Mouse (Mus musculus) splenic B cell, adult 2 months (primary cell): ENCODE measurements around the gene Limch1.

Experiments used
- DNase-seq: peaks from one replicate; pipeline ENCODE4 v3.0.0-alpha.2; 2011; ENCODE audit warnings: low read depth, low spot score
- H3K27me3 ChIP-seq: 2 replicates; pipeline ENCODE4 v1.6.1; 2012; ENCODE audit warnings: mild to moderate bottlenecking, low read length, moderate library complexity, mixed read lengths; ENCODE audit not compliant: control insufficient read depth, poor library complexity, insufficient read depth, severe bottlenecking
- H3K36me3 ChIP-seq: 2 replicates; pipeline ENCODE4 v1.6.1; 2012; ENCODE audit warnings: mild to moderate bottlenecking, low read length, moderate library complexity, mixed read lengths; ENCODE audit not compliant: control insufficient read depth, poor library complexity, insufficient read depth, severe bottlenecking

The Limch1 gene

DNA sequence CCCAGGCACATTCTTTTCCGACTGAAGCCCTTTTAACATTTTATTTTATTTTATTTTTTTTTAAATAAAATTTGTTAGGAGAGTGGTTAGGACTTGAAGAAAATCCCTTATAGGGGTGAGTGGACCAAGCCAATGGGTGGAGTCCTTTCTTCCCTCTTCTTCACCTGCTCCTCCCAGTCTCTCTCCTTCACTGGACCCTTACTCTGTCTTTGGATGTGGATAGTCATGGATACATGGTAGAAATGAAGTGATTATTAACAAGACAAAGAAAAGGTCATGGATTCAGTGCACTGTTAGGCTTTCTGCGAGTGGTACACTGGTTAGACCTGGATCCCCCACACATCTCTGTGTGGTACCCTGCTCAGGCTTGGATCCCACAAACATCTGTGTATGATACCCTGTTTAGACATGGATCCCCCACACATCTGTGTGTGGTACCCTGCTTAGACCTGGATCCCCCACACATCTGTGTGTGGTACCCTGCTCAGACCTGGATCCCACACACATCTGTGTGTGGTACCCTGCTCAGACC is 12.1 kb downstream of the Limch1 start:
- H3K36me3 ChIP-seq = no peaks in the 10 kb centered on the region
- DNase-seq = no peak
- H3K27me3 ChIP-seq = no peaks in the 10 kb centered on the region

GRCm38 (mm10) chr5:66759354-66759753 is 13.7 kb downstream of the Limch1 start:
- H3K27me3 ChIP-seq = no peaks in the 10 kb centered on the region
- no peaks in the 10 kb centered on the region for H3K36me3 ChIP-seq

GRCm38 (mm10) chr5:66760747-66761146 is 15.1 kb downstream of the Limch1 start:
- Histone ChIP-seq H3K27me3 (no peaks in the 10 kb centered on the region), H3K36me3 (no peaks in the 10 kb centered on the region)
- no peak for DNase-seq

More at GRCm38 (mm10) chr5:66759354-66759753, 13.7 kb downstream of the Limch1 start:
- no peak for DNase-seq

DNA sequence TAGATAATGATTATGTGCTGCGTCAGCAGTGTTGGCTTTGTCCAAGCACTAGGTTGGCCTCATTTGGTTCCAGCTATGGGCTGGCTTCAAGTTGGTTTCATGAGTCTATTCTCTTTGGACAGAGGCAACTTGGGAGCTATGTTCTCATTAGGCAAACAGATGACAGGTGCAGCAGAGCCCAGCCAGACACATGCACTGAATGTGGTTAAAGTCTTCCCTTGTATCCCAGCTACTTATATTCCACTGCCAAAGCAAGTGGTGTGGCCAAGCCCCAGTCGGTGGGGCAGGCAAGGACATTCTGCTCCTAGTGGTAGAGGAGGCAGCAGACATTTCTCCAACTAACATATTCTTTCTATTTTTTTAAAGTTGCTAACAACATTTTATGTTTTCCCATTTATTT is 16.4 kb downstream of the Limch1 start:
- no peak for DNase-seq
- Histone ChIP-seq H3K36me3 (no peaks in the 10 kb centered on the region), H3K27me3 (no peaks in the 10 kb centered on the region)

DNA sequence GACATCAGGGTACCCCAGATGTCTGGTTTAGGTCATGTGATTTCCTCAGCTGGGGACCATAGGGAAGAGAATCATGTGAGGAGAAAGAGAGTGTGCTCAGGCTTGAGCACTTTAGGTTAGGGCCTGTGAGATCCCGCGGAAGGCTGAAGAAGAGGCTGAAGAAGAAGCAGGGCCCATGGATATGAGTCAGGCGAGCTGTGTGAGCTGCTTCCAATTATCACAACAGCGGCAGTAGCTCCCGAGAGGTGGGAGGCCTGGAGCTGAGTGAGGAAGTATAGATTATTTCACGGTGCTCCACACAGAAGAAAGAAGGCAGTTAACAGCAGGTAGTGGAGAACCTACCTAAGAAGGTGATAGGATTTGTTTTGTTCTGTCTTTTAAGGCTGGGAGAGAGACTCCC is 18.5 kb downstream of the Limch1 start:
- no peaks in the 10 kb centered on the region for H3K27me3 ChIP-seq
- no peaks in the 10 kb centered on the region for H3K36me3 ChIP-seq
- DNase-seq = no peak

DNA sequence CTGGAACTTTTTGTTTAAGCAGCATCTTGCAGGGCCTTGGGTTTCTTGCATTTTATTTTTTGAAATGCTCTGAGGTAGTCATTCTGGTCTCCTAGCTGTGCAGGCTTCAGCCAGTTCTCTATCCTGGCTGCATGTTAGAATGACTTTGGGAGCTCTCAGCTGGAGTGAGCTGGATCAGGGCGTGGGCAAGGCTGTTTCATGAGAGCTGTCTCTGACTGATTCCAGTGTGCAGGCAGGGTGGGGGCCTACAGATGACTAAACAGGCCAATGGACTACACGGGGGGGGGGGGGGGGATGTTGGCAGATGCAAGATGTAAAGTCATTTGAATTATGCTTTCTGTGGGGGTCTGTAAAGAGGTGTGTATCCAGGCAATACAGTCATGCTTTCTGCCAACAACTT is 20.3 kb downstream of the Limch1 start:
- Histone ChIP-seq H3K36me3 (no peaks in the 10 kb centered on the region), H3K27me3 (no peaks in the 10 kb centered on the region)
- no peak for DNase-seq

DNA sequence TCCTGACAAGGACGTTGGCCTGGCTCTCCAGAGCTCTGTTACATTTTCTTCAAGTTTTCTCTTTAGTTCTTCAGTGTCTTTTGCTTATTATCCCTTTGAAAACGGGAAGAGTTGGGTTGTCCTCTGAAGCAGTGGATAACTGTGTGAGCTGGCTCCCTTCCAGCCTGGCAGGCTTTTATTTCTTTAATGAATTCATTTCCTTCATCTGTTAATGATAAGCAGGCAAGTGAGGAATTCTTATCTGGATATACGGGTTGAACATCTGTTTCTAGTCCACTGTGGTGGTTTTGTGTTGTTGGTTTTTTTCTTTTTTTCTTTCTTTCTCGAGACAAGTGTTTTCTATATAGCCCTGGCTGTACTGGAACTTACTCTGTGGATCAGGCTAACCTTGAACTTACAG is 22.4 kb downstream of the Limch1 start:
- Histone ChIP-seq H3K27me3 (no peaks in the 10 kb centered on the region), H3K36me3 (no peaks in the 10 kb centered on the region)
- DNase-seq = no peak

DNA sequence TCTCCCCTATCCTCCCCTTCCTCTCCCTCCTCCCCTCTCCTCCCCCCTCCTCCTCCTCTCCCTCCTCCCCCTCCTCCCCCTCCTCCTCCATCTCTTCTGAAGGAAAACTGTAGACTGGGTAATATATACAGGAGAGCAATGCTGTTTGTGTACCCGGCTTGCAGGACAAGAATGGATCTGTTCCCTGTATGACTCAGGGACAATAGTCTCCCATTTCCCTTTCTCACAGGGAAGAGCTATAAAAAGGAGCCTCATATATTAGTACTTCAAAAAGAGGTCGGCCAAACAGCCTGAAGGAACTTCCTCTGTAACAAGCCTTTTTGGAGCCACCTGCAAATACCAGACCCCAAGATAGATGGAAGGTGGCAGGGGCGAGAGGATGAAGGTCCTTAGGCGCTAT is 23.4 kb downstream of the Limch1 start:
- Histone ChIP-seq H3K27me3 (no peaks in the 10 kb centered on the region), H3K36me3 (no peaks in the 10 kb centered on the region)
- no peak for DNase-seq

GRCm38 (mm10) chr5:66769558-66769957 is 23.9 kb downstream of the Limch1 start:
- DNase-seq = no peak
- Histone ChIP-seq H3K27me3 (no peaks in the 10 kb centered on the region), H3K36me3 (no peaks in the 10 kb centered on the region)

DNA sequence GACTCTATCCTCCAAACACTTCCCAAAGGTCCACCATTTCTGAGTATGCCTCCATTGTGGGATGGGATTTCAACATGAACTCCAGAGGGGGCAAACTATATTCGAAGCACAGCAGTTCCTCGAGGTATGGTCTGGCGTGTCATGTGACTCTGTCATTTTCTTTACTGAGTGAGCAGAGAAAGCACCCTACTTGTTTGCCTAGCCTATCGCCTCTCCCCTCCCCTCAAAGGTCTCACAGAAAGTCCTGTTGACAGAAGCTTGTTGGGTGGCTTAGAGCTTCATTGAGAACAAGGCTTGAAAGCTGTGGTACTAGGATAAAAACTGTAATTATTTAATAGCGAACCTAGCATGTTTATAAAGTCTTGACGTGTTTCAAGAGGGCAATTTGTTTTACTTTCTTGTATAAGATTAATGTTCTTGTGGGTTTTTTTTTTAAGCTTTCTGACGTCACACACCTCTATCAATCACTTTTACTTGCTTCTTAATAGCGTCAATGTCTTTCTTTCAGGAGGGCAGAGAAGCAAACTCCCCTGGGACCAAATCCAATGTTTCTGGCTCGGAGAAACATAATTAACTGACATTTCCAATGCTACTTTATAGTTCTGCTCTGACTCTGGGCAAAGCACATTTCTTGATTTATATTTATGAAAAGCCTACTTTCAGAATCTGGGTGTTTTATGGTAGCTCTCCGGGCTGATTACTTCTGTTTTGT is 32.5 kb downstream of the Limch1 start:
- H3K36me3 ChIP-seq = no peaks in the 10 kb centered on the region
- DNase-seq = no peak
- no peaks in the 10 kb centered on the region for H3K27me3 ChIP-seq

DNA sequence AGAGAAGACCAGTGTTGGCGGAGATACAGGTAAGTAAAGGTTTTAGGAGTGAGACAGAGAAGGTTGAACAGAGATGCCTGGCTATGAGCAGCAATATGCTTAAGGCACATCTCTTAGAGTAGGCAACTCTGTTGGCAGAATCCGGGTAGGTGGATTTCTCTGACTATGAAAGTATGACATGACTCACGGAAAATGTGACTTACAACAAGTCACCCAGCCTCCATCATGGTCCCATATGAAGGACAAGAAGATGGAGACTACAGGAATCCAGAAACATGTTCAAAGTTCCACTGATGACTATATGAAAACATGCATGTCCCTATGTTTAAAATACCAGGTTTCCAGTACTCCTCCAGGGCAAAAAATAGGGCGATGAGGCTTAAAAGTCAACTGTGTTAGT is 34.7 kb downstream of the Limch1 start:
- Histone ChIP-seq H3K27me3 (no peaks in the 10 kb centered on the region), H3K36me3 (no peaks in the 10 kb centered on the region)
- no peak for DNase-seq

DNA sequence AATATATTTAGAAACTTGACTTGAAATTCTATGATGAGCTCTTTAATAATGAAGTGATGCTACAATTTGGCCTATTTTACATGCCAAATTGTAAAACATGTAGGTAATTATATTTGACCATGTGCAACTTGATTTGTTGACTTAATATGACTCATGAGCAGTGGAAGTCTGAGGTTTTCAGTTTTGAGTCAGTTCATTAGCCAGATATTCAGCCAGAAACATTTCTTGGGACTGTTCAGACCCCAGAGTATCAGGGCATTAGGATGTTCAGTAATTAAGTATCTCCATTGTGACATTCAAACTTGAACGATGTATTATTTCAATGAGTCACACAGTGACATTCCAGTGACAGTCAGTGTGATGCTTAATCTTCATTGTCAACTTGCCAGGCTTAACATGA is 35.9 kb downstream of the Limch1 start:
- no peaks in the 10 kb centered on the region for H3K36me3 ChIP-seq
- H3K27me3 ChIP-seq = no peaks in the 10 kb centered on the region
- DNase-seq = no peak

- H3K36me3 ChIP-seq = no peaks in the 10 kb centered on the region
- DNase-seq = no peak
Measured at GRCm38 (mm10) chr5:66782851-66783250, 37.2 kb downstream of the Limch1 start.

GRCm38 (mm10) chr5:66784624-66785361 is 39.2 kb downstream of the Limch1 start:
- no peaks in the 10 kb centered on the region for H3K27me3 ChIP-seq

More at GRCm38 (mm10) chr5:66782851-66783250, 37.2 kb downstream of the Limch1 start:
- H3K27me3 ChIP-seq = no peaks in the 10 kb centered on the region

GRCm38 (mm10) chr5:66785995-66786620 is 40.5 kb downstream of the Limch1 start:
- Histone ChIP-seq H3K36me3 (no peaks in the 10 kb centered on the region), H3K27me3 (no peaks in the 10 kb centered on the region)
- no peak for DNase-seq

More at GRCm38 (mm10) chr5:66784624-66785361, 39.2 kb downstream of the Limch1 start:
- DNase-seq = no peak
- no peaks in the 10 kb centered on the region for H3K36me3 ChIP-seq
